Mouse (Mus musculus) lung, adult 2 months (tissue): ENCODE data around the gene Clhc1.

Source experiments
- CTCF ChIP-seq: fragments of 200-500 bp; IDR thresholded peaks from 2 replicates; pipeline ENCODE4 v1.5.1; 2011; ENCODE audit warnings: mild to moderate bottlenecking, low read length, control low read depth; ENCODE audit not compliant: insufficient read depth
- POLR2A ChIP-seq: fragments of 200-500 bp; IDR thresholded peaks from 2 replicates; pipeline ENCODE4 v1.6.1; 2011; ENCODE audit warnings: low read depth, mild to moderate bottlenecking, control low read depth, low read length, borderline replicate concordance; ENCODE audit errors: extremely low read depth

- TF ChIP-seq CTCF: no peak
- TF ChIP-seq POLR2A: no peak
Observed at GRCm38 (mm10) chr11:29563406-29563805, 15.7 kb downstream of the Clhc1 start.
